Mouse (Mus musculus) spleen, postnatal 4 days (tissue): Measurements from ENCODE around the gene Srl.
"Not testable (repeated sequence)": the region's sequence is repeated elsewhere in the genome, so short reads cannot be mapped to it uniquely, and the experiment has no call there.

ENCODE experiments used
- DNase-seq, 2 experiments: peaks; one replicate each; pipeline ENCODE4 v3.0.0; 2022; ENCODE audit warnings: low spot score in 2 of 2

Gene Srl

GRCm38 (mm10) chr16:4541501-4542198, at the start of gene Srl:
TSS of gene Srl (minus strand) at chr16:4541816.
- DNase-seq = peak; percentile 97 to 98

DNA sequence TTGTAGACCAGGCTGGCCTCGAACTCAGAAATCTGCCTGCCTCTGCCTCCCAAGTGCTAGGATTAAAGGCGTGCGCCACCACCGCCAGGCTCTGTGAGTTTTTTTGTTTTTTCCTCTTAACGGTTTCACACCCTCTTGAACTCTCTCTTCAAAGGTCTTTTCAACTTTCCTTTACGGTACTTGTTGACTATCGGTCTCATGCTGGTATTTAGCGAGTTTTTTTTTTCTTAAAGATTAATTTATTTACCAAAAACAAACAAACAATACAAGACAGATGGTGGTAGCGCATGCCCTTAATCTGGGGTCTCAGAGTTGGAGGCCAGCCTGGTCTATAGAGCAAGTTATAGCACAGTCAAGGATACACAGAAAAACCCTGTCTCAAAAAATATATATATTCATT, 48.6 kb upstream of the Srl start:
- DNase-seq = no peak

DNA sequence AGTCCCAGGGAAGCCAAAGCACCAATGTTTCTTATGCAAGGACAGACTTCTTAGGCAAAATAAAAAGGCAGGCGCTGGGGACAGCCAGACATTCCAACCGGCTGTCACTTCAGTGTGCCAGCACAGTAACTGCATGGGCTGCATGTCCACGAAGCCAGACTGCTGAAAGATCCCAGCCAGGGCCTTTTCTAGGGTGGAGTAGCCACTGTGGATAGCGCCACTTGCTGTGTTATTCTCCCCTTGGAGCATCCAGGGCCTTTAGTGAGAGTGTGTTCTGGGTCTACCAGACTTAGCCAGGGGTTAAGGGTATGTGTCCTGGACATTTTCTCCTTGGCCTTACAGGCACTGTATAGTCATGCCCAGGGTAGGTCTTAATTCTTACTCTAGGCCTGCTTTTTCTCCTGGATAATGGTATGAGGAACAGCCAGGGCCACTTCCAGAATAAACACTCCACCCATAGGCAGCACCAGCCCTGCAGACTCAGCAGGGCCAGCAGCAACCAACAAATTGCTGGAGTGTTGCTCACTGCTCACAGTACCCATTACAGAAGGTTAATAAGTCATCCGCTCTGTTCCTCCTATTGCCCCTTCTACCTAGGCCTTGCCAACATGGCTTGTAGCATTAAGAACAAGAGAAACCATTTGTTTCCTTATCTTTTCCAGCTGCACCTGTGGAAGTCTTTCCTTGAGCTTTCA, 46.0 kb upstream of the Srl start:
- DNase-seq = no peak

- peak; percentile 94 to 97 for DNase-seq
These were observed 45.0 kb upstream of the Srl start for GRCm38 (mm10) chr16:4586531-4587123.

- DNase-seq = no peak
These were observed 44.3 kb upstream of the Srl start for GRCm38 (mm10) chr16:4585642-4586530.

- DNase-seq = no peak
These were observed 42.8 kb upstream of the Srl start for GRCm38 (mm10) chr16:4584438-4584837.

DNA sequence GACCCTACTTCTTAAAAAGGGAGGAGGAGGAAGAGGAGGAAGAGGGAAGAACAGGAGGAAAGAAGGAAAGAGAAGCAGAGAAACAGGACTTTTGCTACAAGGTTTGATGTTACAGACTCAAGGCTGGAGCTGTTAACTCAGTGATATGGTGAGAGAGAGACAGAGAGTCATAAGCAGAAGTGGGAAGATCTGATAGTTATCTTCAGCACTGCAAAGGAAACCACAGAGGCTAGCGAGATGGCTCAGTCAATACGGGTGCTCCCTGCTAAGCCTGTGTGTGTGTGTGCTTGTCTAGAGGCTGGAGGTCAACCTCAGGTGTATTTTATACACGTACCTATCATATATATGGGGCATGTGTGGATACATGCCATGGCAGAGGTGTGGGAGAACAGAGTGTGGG, 42.2 kb upstream of the Srl start:
- DNase-seq = no peak

DNA sequence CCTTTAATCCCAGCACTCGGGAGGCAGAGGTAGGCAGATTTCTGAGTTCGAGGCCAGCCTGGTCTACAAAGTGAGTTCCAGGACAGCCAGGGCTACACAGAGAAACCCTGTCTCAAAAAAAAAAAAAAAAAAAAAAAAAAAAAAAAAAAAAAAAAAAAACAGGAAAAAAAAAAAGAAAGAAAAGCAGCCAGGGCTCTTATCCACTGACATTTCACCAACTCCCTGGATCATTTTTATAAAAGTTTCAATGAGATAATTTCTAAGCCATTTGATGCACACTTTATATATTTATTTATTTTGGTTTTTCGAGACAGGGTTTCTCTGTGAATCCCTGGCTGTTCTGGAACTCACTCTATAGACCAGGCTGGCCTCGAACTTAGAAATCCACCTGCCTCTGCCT, 39.6 kb upstream of the Srl start:
- not testable (repeated sequence) for DNase-seq

GRCm38 (mm10) chr16:4578630-4579029, 37.0 kb upstream of the Srl start:
- no peak for DNase-seq

DNA sequence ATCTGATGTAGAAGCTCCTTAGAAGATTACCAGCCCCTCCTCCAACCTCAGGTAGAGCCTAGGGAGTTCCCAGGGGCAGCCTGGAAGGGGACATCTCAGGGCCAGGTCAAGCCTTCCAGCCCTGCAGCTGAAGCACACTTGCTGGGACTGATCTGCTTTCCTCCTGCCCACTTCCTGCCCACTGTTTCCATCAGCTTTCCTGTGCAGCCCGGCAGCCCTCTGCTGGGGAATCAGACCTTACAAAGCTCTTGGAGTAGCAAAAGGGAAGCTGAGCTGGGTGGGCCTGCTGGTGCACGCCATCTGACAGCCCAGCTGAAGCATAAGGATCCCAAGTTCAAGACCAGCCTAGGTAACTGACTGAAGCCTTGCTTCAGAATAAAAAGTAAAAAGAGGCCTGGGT, 35.3 kb upstream of the Srl start:
- no peak for DNase-seq

DNA sequence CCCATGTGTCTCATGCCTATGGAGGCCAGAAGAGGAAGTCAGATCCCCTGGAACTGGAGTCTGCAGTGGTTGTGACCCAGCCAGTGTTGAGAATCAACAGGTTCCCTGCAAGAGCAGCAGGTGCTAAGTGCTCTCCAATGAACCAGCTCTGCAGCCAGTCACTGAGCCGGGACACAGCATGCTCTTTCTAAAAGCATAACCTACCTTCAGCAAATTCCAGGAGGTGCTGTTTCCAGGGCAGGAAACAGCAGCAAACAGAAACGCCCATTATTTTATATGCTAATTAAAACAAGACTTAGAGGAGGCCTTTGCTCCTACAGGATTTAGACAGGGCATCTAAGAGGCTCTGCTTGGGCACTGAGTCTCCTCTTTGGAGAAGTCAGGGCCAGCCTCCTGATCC, 34.4 kb upstream of the Srl start:
- DNase-seq = no peak

GRCm38 (mm10) chr16:4570737-4571136, 29.1 kb upstream of the Srl start:
- no peak for DNase-seq

DNA sequence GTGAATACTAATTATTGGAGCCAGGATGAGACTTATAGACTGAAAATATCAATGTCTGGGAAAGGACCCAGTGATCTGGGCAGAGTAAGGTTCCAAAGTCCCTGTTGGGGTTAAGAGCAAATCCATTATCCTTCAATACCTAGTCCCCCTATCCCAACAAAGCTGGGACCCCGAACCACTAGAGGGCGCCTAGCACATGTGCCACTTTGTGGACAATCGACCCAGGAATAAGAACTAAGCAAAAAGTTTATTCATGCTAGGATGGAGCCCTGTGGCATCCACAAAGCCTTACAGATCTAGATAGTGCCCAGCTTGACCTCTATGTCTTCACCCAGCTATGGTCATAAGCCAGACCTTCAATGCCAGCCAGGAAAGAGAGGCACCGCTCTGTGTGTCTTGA, 26.3 kb upstream of the Srl start:
- DNase-seq = peak; percentile 78 to 92

- DNase-seq = peak; percentile 68 to 90
These were observed 18.7 kb upstream of the Srl start for GRCm38 (mm10) chr16:4560145-4560952.

DNA sequence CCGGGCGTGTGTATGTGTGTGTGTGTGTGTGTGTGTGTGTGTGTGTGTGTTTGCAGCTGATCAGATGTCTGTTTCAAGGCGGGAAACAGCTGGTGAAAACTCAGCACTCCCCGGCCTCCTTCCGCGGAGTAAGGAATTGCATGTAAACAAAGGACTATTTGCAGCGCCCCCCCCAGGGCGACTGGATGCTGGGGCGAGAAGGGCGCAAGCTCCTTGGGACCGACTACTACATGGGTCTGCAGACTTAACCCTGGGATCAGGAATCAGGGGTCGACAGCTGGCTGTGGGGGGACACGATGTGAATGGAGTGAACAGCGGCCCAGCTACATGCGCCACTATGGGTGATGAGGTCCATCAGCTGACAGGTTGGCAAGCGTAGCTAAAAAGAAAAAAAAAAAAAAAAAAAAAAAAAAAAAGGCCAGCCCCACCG, 18.1 kb upstream of the Srl start, which contains the start of gene Tfap4:
Tfap4 (minus strand) TSS at position 140 of the 430 bp plus-strand sequence.
- peak; percentile 81 to 88 for DNase-seq

DNA sequence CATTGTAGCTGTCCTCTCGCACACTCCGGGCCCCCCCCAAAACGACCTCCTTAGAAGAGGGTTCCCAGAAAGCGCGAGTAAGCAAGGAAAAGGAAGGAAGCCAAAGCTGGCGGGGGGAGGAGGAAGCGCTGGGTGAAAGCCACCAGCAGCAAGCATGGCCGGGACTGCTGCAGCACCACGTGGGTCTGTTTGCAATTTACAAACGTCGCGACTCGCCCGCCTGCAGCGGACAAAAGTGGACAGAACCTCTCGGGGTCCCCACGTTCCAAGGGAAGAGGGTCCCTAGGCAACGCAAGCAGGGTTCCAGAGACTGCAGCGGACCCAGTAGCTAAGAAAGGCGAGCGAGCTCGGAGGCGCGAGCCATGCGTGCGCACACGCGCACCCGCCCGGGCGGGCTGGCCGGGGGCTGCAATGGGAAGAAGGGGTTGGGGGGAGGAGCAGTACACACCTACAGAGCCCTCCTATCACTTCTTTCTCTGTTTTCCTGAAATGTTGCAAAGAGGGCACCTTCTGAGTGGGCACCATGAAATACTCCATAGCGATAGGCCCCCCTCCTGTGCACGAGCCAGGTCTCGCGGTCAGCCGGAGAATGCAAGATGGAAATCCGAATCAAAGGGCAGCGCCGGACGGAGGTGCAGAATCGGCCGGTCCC, 17.5 kb upstream of the Srl start:
- DNase-seq = peak; percentile 46 to 80

DNA sequence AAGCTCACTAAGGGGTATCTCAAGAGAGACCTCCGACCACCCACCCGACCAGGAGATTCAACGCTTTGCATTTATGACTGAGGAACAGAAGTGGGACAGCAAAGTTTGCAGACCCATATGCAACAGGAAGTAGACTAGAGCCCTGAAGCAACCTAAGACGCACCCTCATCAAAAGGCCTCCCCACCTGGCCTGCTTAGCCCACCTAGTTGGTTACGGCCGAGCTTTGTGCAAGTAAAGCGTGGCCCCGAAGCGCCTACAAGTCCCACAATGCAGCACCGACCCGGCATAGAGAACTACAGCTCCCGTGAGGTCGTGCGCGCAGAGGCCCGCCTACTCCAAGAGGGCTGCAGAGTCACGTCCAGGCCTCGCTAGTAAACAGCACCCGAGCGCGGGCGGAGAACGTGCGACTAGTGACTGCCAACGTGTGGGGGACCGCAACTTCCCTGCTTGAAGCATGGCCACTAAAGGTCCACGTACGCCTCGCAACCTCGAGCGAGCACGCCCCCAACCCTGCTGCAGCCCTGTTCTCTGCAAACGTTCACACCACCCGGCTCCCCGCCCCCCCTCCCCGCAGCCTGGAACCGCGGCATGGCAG, 16.9 kb upstream of the Srl start:
- DNase-seq = peak; percentile 88 to 93

GRCm38 (mm10) chr16:4557949-4558348, 16.3 kb upstream of the Srl start:
- peak; percentile 68 to 84 for DNase-seq

- DNase-seq = no peak
These were observed 15.5 kb upstream of the Srl start for GRCm38 (mm10) chr16:4557085-4557484.

DNA sequence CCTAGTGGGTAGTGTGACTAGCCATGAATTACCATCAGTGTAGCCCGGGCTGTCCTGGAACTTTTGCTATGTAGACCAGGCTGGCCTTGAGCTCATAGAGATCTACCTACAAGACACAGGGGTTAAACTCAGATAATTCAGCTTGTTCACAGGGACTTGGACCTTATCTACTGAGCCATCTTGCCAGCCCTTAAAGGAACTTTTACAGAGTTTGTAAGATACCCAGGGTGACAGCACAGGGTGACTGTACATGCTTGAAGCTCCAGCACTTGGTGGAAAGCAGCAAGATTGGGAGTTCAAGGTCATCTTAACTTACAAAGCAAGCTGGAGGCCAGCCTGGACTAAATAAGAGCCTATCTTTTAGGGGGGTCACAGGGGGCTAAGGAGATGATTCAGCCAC, 13.9 kb upstream of the Srl start:
- DNase-seq = no peak
